Mouse (Mus musculus) heart, postnatal 0 days (tissue): ENCODE results near the gene Hip1r. TPM values are rescaled to one million over a fixed set of nuclear protein-coding genes. Genes with fewer than 3 reads are reported as not detected.
A peak's percentile ranks its signal among the peaks of the same experiment; 100 is the strongest.

Experiments
- ATAC-seq: fragments of 200-750 bp; cut with Nextera tagmentation; 2 replicates; pipeline ENCODE4 v1.8.0; 2017; ENCODE audit warnings: low read depth, moderate number of reproducible peaks, moderate library complexity; ENCODE audit not compliant: insufficient read depth
- DNase-seq: peaks from one replicate; pipeline ENCODE4 v3.0.0-alpha.2; 2016; ENCODE audit warnings: low spot score
- H3K27ac ChIP-seq: fragments of 300-500 bp; sonication (generic); 2 replicates; pipeline ENCODE4 v1.5.1; 2014; ENCODE audit warnings: low read depth, mild to moderate bottlenecking
- H3K27me3 ChIP-seq: fragments of 300-500 bp; sonication (generic); 2 replicates; pipeline ENCODE4 v1.6.1; 2014; ENCODE audit warnings: low read length, mixed read lengths; ENCODE audit not compliant: control insufficient read depth, insufficient read depth
- H3K36me3 ChIP-seq: fragments of 300-500 bp; sonication (generic); replicated peaks from 2 replicates; pipeline ENCODE4 v1.6.1; 2014; ENCODE audit warnings: low read length, mixed read lengths; ENCODE audit not compliant: control insufficient read depth, insufficient read depth
- H3K4me1 ChIP-seq: fragments of 300-500 bp; sonication (generic); 2 replicates; pipeline ENCODE4 v1.6.1; 2014; ENCODE audit warnings: antibody characterized with exemption; ENCODE audit not compliant: control insufficient read depth, insufficient read depth
- H3K4me2 ChIP-seq: fragments of 300-500 bp; sonication (generic); 2 replicates; pipeline ENCODE4 v1.6.1; 2014; ENCODE audit warnings: low read depth, mild to moderate bottlenecking, low read length, moderate library complexity
- H3K4me3 ChIP-seq: fragments of 300-500 bp; sonication (generic); 2 replicates; pipeline ENCODE4 v1.5.1; 2014; ENCODE audit warnings: low read depth, low read length
- H3K9ac ChIP-seq: fragments of 300-500 bp; sonication (generic); replicated peaks from 2 replicates; pipeline ENCODE4 v1.6.1; 2014; ENCODE audit warnings: low read depth, low read length, mixed read lengths
- H3K9me3 ChIP-seq: fragments of 300-500 bp; sonication (generic); replicated peaks from 2 replicates; pipeline ENCODE4 v1.6.1; 2016; ENCODE audit warnings: low read length; ENCODE audit not compliant: control insufficient read depth
- CTCF ChIP-seq: IDR thresholded peaks from 2 replicates; pipeline ENCODE4 v1.5.1; 2016; ENCODE audit warnings: antibody characterized with exemption, control low read depth, low read depth
- EP300 ChIP-seq: IDR thresholded peaks from 2 replicates; pipeline ENCODE4 v1.6.1; 2016; ENCODE audit warnings: antibody characterized with exemption, low read depth
- WGBS: fragments of 180-500 bp; shearing (Covaris S2); extraction: QIAGEN DNeasy Blood & Tissue Kit; methylation state at CpG from one replicate; pipeline ENCODE4 v1.1.7; 2014; 5-methylcytosine and 5-hydroxymethylcytosine counted together
- polyA plus RNA-seq: library from polyadenylated mRNA; unstranded; fragments of >200 nt; fragmentation: Nextera tagmentation; extraction: Ambion mirVana; gene quantifications from 2 replicates; pipeline ENCODE4 v1.2.1, GENCODE M21; 2015
- total RNA-seq: library from RNA; depleted of rRNA; stranded (reverse); fragments of >200 nt; gene quantifications from 2 replicates; pipeline ENCODE4 v1.2.3, GENCODE M21; 2014; ENCODE audit warnings: low replicate concordance

The Hip1r gene
- total and polyA plus RNA-seq, 2 experiments from 2014 or later, result 11.9 to 16.3 TPM

- H3K9ac ChIP-seq, result no peak overlapping the region
- no peak overlapping the region for H3K27ac ChIP-seq
- ATAC-seq (no peak), DNase-seq (peak; percentile 78)
- H3K36me3 ChIP-seq, result no peaks in the 10 kb centered on the region
- TF ChIP-seq EP300 (no peak), CTCF (peak; percentile 81)
- no peaks in the 10 kb centered on the region for H3K4me1 ChIP-seq
- no peaks in the 10 kb centered on the region for H3K27me3 ChIP-seq
- H3K4me2 ChIP-seq, result no peak overlapping the region
- WGBS, result 52% methylated on average over 7 of the region's 7 CpGs
- H3K4me3 ChIP-seq, result no peak overlapping the region
- H3K9me3 ChIP-seq, result no peaks in the 10 kb centered on the region
Observed at GRCm38 (mm10) chr5:123947041-123947761, 26.2 kb upstream of the Hip1r start.

- peak; percentile 28 for DNase-seq
- 39% methylated on average over 5 of the region's 5 CpGs for WGBS
Observed at GRCm38 (mm10) chr5:123952365-123953045, 20.9 kb upstream of the Hip1r start.

GRCm38 (mm10) chr5:123957213-123957612, 16.2 kb upstream of the Hip1r start:
- no peaks in the 10 kb centered on the region for H3K36me3 ChIP-seq
- H3K9ac ChIP-seq, result no peak overlapping the region
- DNase-seq (no peak), ATAC-seq (no peak)
- no peaks in the 10 kb centered on the region; the same call in 1 of the 2 replicates for H3K4me1 ChIP-seq
- WGBS, result 91% methylated on average over 8 of the region's 8 CpGs
- H3K27me3 ChIP-seq, result no peaks in the 10 kb centered on the region
- H3K27ac ChIP-seq, result no peak overlapping the region
- H3K4me2 ChIP-seq, result no peak overlapping the region
- no peak overlapping the region for H3K4me3 ChIP-seq
- no peaks in the 10 kb centered on the region for H3K9me3 ChIP-seq
- TF ChIP-seq EP300 (no peak), CTCF (no peak)

More at GRCm38 (mm10) chr5:123952365-123953045, 20.9 kb upstream of the Hip1r start:
- no peaks in the 10 kb centered on the region for H3K9me3 ChIP-seq
- no peaks in the 10 kb centered on the region for H3K27me3 ChIP-seq
- H3K9ac ChIP-seq, result no peak overlapping the region
- H3K4me3 ChIP-seq, result no peak overlapping the region
- no peaks in the 10 kb centered on the region for H3K36me3 ChIP-seq
- H3K4me2 ChIP-seq, result no peak overlapping the region
- no peak overlapping the region for H3K27ac ChIP-seq
- no peak for TF ChIP-seq CTCF
- no peak for TF ChIP-seq EP300
- H3K4me1 ChIP-seq, result no peaks in the 10 kb centered on the region; the same call in 1 of the 2 replicates
- ATAC-seq, result peak; percentile 41; the same call in 1 of the 2 replicates

- H3K4me1 ChIP-seq, result no peaks in the 10 kb centered on the region; the same call in 1 of the 2 replicates
- ATAC-seq, result no peak
- TF ChIP-seq CTCF, result no peak
- no peak for TF ChIP-seq EP300
- no peak overlapping the region for H3K4me2 ChIP-seq
- H3K27me3 ChIP-seq, result no peaks in the 10 kb centered on the region
- no peaks in the 10 kb centered on the region for H3K36me3 ChIP-seq
- H3K4me3 ChIP-seq, result no peak overlapping the region
- 81% methylated on average over 3 of the region's 3 CpGs for WGBS
- H3K27ac ChIP-seq, result no peak overlapping the region
- DNase-seq, result no peak
- no peaks in the 10 kb centered on the region for H3K9me3 ChIP-seq
- H3K9ac ChIP-seq, result no peak overlapping the region
Observed at GRCm38 (mm10) chr5:123959018-123959417, 14.4 kb upstream of the Hip1r start.

- Histone ChIP-seq H3K4me1 (no peaks in the 10 kb centered on the region; the same call in 1 of the 2 replicates), H3K9ac (no peak overlapping the region), H3K4me3 (no peak overlapping the region), H3K27ac (no peak overlapping the region), H3K9me3 (no peaks in the 10 kb centered on the region), H3K36me3 (no peaks in the 10 kb centered on the region), H3K4me2 (no peak overlapping the region), H3K27me3 (no peaks in the 10 kb centered on the region)
- ATAC-seq, result no peak
- no peak for TF ChIP-seq EP300
- no peak for TF ChIP-seq CTCF
- no peak for DNase-seq
- 80% methylated on average over 8 of the region's 8 CpGs for WGBS
Observed at GRCm38 (mm10) chr5:123960129-123960528, 13.3 kb upstream of the Hip1r start.
